Mouse (Mus musculus) lung, postnatal 0 days (tissue): ENCODE measurements around the gene Tceanc2.

ENCODE experiments used
- CTCF ChIP-seq: IDR thresholded peaks from 2 replicates; pipeline ENCODE4 v1.5.1; 2016; ENCODE audit warnings: antibody characterized with exemption, mild to moderate bottlenecking
- EP300 ChIP-seq: IDR thresholded peaks from 2 replicates; pipeline ENCODE4 v1.6.1; 2016; ENCODE audit warnings: antibody characterized with exemption, mild to moderate bottlenecking, control low read depth

DNA sequence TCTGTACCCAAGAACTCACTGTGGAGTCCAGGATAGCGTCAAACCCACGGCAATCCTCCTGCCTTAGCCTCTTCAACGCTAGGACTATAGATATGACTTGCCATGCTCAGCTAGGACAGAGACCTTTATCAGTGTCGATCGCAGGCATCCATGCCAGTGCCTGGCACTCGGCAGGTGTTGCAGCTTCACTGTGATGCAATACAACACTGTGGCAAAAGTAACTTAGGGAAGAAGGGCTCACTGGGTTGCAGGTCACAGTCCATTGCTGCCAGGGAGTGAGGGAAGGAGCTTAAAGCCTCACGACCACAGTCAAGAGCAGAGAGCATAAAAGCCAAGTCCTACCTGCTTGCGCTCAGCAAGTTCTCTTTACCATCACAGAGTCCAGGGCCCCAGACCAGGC, 18.7 kb downstream of the Tceanc2 start:
- no peak for TF ChIP-seq EP300
- no peak for TF ChIP-seq CTCF
